Comparison of ENCODE assay signal across 7 mouse cellular contexts in genomic region chr19:22753311-22753809, GRCm38 (mm10).
A peak's percentile ranks its signal among the peaks of the same experiment; 100 is the strongest.
DNase-seq lines count a peak whose midpoint lies in the region; TF ChIP-seq lines count a peak whose summit lies in the region.

No protein-coding gene starts in this region.

- no peak for TF ChIP-seq CTCF in thymus, adult 2 months (IDR thresholded peaks at IDR 0.05; ENCODE audit: borderline replicate concordance, control insufficient read depth, extremely low read depth, insufficient read depth, low read length, poor library complexity)

- H3K4me1 ChIP-seq in ES-E14 (ENCODE audit: control insufficient read depth in 2 of 2, insufficient read depth in 2 of 2, low read length in 2 of 2, poor library complexity in 1 of 2) = no peaks in the 10 kb centered on the region
- H3K4me1 ChIP-seq in thymus, adult 2 months (replicated peaks; ENCODE audit: control insufficient read depth, insufficient read depth, low read length) = no peaks in the 10 kb centered on the region

- WGBS in thymus, adult 2 months = 70% methylated on average over 13 of the region's 13 CpGs

- no peak overlapping the region for H3K27ac ChIP-seq in ES-E14 (ENCODE audit: insufficient read depth, low read depth, low read length, poor library complexity, severe bottlenecking)
- no peak overlapping the region for H3K27ac ChIP-seq in thymus, adult 2 months (ENCODE audit: control insufficient read depth, insufficient read depth, low read length)

- in situ Hi-C loops in ES-E14 (cut with MboI; ENCODE audit: low sequenced_read_pairs in 2 of 2, unreplicated experiment in 2 of 2) = no loop called here

- no peak overlapping the region for H3K4me3 ChIP-seq in ES-E14 (ENCODE audit: insufficient read depth in 1 of 2, low read depth in 1 of 2, low read length in 2 of 2, poor library complexity in 1 of 2, severe bottlenecking in 1 of 2)
- H3K4me3 ChIP-seq in thymus, adult 2 months (ENCODE audit: control insufficient read depth, insufficient read depth, low read length) = no peak overlapping the region

- DNase-seq in ES-E14 (ENCODE audit: low read depth, low spot score) = no peak
- DNase-seq in brain, adult 2 months (ENCODE audit: low read depth, low spot score) = peak; percentile 98
- DNase-seq in frontal cortex, postnatal 25 days (ENCODE audit: low spot score in 2 of 2) = peak; percentile 12 to 32
- DNase-seq in layer of hippocampus, postnatal 36 days = peak; percentile 73 to 74
- DNase-seq in lung, postnatal 4 days = peak; percentile 9 to 38
- no peak for DNase-seq in thymus, adult 2 months
- no peak for DNase-seq in adrenal gland, adult 2 months

- TF ChIP-seq POLR2A in thymus, adult 2 months (IDR thresholded peaks at IDR 0.05; ENCODE audit: control insufficient read depth, extremely low read depth, insufficient read depth, low read length, poor library complexity) = no peak

- H3K36me3 ChIP-seq in ES-E14 (ENCODE audit: control insufficient read depth, insufficient read depth, low read length, poor library complexity, severe bottlenecking) = no peaks in the 10 kb centered on the region
- H3K36me3 ChIP-seq in thymus, adult 2 months (ENCODE audit: control insufficient read depth, insufficient read depth, low read length) = no peaks in the 10 kb centered on the region

- no peaks in the 10 kb centered on the region for H3K9me3 ChIP-seq in ES-E14 (ENCODE audit: control insufficient read depth, insufficient read depth, low read depth, low read length)

- H3K27me3 ChIP-seq in thymus, adult 2 months (ENCODE audit: control insufficient read depth, insufficient read depth, low read length) = no peaks in the 10 kb centered on the region

- H3K9ac ChIP-seq in ES-E14 (ENCODE audit: insufficient read depth, low read depth, low read length, poor library complexity, severe bottlenecking) = no peak overlapping the region

TF ChIP-seq in ES-E14, 5 proteins besides CTCF, POLR2A, EP300 and RAD21:
- TF ChIP-seq MAFK (IDR thresholded peaks at IDR 0.05; ENCODE audit: insufficient read depth, low read depth, low read length) (no peak), HCFC1 (IDR thresholded peaks at IDR 0.05; ENCODE audit: borderline replicate concordance, insufficient read depth, low read length) (no peak), ZC3H11A (IDR thresholded peaks at IDR 0.05; ENCODE audit: borderline replicate concordance, low read depth, low read length) (no peak), CHD2 (IDR thresholded peaks at IDR 0.05; ENCODE audit: low read depth, low read length) (no peak), ZNF384 (IDR thresholded peaks at IDR 0.05; ENCODE audit: low read depth, low read length) (0 out of 2 replicates have a peak, but pooled peaks have one; percentile 26)

Comparison
In these comparisons a context has a peak if more than half of its experiments do, and no peak if none do; other contexts are left out.
1. DNase-seq: peak in brain, adult 2 months (single experiment), frontal cortex, postnatal 25 days (2 of 2), layer of hippocampus, postnatal 36 days (2 of 2) and lung, postnatal 4 days (2 of 2); none in ES-E14 (single experiment), thymus, adult 2 months (single experiment) and adrenal gland, adult 2 months (single experiment).